Mouse (Mus musculus): ENCODE measurements at regions not wholly inside any gene's neighbourhood (a gene's known extent, or its start where the extent isn't known, plus 50 kb on each side); places are given as distances from the start of the nearest gene placed in this dataset.

DNA sequence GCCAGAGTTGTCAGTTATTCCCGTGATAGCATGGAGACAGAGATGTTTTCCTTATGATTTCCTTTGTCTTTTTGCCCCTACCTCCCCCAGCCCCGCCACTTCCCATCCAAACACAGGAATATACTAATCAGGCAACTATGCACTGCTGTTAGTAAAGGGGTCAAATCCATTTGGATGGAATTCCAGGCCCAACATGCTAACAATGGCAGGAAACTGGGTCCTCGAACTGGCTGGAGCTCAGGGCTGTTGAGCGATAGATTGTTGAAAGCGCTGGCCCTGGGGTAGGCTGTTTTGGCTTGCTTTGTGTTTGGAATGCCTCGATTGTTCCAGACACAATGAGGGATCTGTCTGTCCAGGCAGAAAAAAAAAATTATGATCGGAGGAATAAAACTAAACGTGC, 97.9 kb downstream of the Tmem170b start:
- no peak for TF ChIP-seq CTCF (IDR thresholded peaks at IDR 0.05; ENCODE audit: borderline replicate concordance, insufficient read depth, low read depth, low read length)
- TF ChIP-seq POLR2A (IDR thresholded peaks at IDR 0.05; ENCODE audit: borderline replicate concordance, insufficient read depth, low read length) = no peak

All from cerebellum, adult 2 months (tissue).